Mouse (Mus musculus): ENCODE results near the gene Rapgef5. TPM values are rescaled to one million over a fixed set of nuclear protein-coding genes. Genes with fewer than 3 reads are reported as not detected.
A peak's percentile ranks its signal among the peaks of the same experiment; 100 is the strongest.

Gene Rapgef5
- total and polyA plus RNA-seq, 3 experiments = 4.2 to 6.8 (median 4.8) TPM

DNA sequence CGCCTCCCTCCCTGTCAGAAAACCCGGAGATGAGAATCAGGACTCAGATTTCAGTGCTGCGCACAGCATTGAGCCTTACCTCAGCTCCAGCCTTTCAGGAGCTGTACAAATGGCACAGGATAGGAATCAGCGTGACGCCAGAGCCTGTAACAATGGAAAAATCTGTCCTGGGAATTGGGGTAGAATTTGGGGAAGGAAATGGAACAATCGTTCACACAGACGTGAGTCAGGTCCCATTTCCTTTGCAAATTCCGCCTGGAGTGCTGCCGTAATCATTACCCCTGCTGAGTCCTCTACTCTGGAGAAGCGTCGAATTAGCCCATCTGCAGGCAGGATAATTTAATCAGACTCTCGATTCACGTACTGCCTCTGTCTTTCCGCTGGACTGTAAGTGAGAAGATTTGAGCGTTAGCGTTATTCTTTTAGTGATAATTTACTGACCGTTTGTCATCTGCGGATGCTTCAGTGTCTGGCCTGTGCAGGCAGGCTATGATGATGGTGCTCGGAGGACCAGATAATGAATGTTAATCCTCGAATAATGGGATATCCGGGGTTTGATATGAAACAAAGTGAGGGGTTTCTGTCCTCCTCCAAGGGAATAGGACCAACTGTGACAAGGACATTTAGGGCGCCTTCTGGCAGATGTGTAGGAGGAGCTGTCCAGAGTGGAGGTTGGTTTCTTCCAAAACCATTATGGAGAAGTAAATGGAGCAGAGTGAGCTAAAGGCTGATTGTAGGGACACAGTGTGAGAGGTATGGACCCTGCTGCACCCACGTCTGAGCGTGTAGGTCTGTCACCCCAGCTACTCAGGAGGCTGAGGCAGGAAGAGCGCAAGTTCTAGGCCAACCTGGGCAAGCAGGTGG is 235.5 kb downstream of the Rapgef5 start:
- H3K9me3 ChIP-seq (replicated peaks; ENCODE audit: low read length) = no peaks in the 10 kb centered on the region
- peaks cover 0 to 62% of the 10 kb centered on the region in 2 experiments for H3K36me3 ChIP-seq (replicated peaks in 1 of 2; ENCODE audit: control insufficient read depth in 1 of 2, insufficient read depth in 1 of 2, low read length in 1 of 2)
- in situ Hi-C loops (cut with MboI; ENCODE audit: low pct_ligation_motif_present, low pct_unique_long_range_greater_than_20kb, low sequenced_read_pairs) = no loop called here
- H3K27me3 ChIP-seq (replicated peaks) = no peaks in the 10 kb centered on the region
- no peak for TF ChIP-seq E2F4 (IDR thresholded peaks at IDR 0.05; ENCODE audit: insufficient replicate concordance, low read depth, low read length)
- no peak for TF ChIP-seq MYC (IDR thresholded peaks at IDR 0.05; ENCODE audit: low read depth, low read length)
- TF ChIP-seq SIN3A (IDR thresholded peaks at IDR 0.05; ENCODE audit: low read length) = no peak
- no peak for TF ChIP-seq RAD21 (IDR thresholded peaks at IDR 0.05; ENCODE audit: low read depth, low read length)
- TF ChIP-seq BHLHE40 (IDR thresholded peaks at IDR 0.05; ENCODE audit: low read depth, low read length) = no peak
- no peak for TF ChIP-seq NELFE (IDR thresholded peaks at IDR 0.05; ENCODE audit: low read depth, low read length)
- no peak for TF ChIP-seq MXI1 (IDR thresholded peaks at IDR 0.05; ENCODE audit: low read depth, low read length)
- no peak for TF ChIP-seq NRF1 (IDR thresholded peaks at IDR 0.05; ENCODE audit: low read depth, low read length)
- TF ChIP-seq PAX5 (IDR thresholded peaks at IDR 0.05; ENCODE audit: low read length) = no peak
- no peak for TF ChIP-seq USF2 (conservative IDR thresholded peaks at IDR 0.05; ENCODE audit: low read depth, low read length)
- TF ChIP-seq MAZ (IDR thresholded peaks at IDR 0.05; ENCODE audit: low read depth, low read length) = no peak
- no peak for TF ChIP-seq CHD1 (IDR thresholded peaks at IDR 0.05; ENCODE audit: low read depth, low read length)
- no peak for TF ChIP-seq CTCF (conservative IDR thresholded peaks at IDR 0.05 in 1 of 2, IDR thresholded peaks at IDR 0.05 in 1 of 2; ENCODE audit: low read depth in 2 of 2, low read length in 2 of 2)
- no peak for TF ChIP-seq RCOR1 (conservative IDR thresholded peaks at IDR 0.05; ENCODE audit: low read depth, low read length)
- no peak for TF ChIP-seq POLR2A (IDR thresholded peaks at IDR 0.05; ENCODE audit: low read depth, low read length)
- no peak for TF ChIP-seq JUN (IDR thresholded peaks at IDR 0.05; ENCODE audit: insufficient read depth, low read depth, low read length)
- H3K4me3 ChIP-seq (replicated peaks in 1 of 3; ENCODE audit: low read depth in 2 of 3, low read length in 2 of 3, poor library complexity in 1 of 3) = no peak overlapping the region
- dilution Hi-C loops (cut with MboI; ENCODE audit: extremely low pct_ligation_motif_present, extremely low pct_unique_long_range_greater_than_20kb, low sequenced_read_pairs) = no loop called here
- H3K4me2 ChIP-seq (ENCODE audit: insufficient read depth, low read depth, poor library complexity, severe bottlenecking) = no peak overlapping the region
- no peak overlapping the region for H3K27ac ChIP-seq (ENCODE audit: insufficient read depth, low read depth)
- no peak for DNase-seq (ENCODE audit: extremely low read depth)
- no peaks in the 10 kb centered on the region for H3K79me2 ChIP-seq (replicated peaks; ENCODE audit: control insufficient read depth, extremely low read depth, insufficient read depth, poor library complexity, severe bottlenecking)
- no peak overlapping the region for H3K9ac ChIP-seq (ENCODE audit: insufficient read depth, low read depth)
- H3K4me1 ChIP-seq (ENCODE audit: control insufficient read depth in 1 of 2, insufficient read depth in 2 of 2) = no peaks in the 10 kb centered on the region

DNA sequence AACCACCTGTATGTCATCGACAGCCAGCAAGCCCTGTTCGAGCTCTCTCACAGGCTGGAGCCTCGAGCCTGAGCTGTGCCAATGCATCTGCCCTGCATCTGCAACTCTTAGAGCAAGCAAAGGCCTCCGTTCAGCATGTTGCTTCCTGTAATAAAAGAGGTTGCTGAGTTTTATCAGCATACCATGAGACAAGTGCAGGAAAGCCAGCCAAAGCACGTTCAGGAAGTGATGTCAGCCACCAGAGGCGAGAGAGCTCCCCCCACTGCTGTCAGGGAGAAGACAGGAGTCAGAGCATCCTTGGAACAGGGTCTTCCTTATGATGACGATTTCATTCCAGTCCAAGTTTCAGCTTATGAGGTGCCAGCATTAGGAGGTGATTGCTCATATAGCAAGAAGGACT is 239.7 kb downstream of the Rapgef5 start:
- H3K4me2 ChIP-seq (ENCODE audit: insufficient read depth, low read depth, poor library complexity, severe bottlenecking) = no peak overlapping the region
- in situ Hi-C loops (cut with MboI; ENCODE audit: low pct_ligation_motif_present, low pct_unique_long_range_greater_than_20kb, low sequenced_read_pairs) = no loop called here
- H3K79me2 ChIP-seq (replicated peaks; ENCODE audit: control insufficient read depth, extremely low read depth, insufficient read depth, poor library complexity, severe bottlenecking) = no peaks in the 10 kb centered on the region
- no peak overlapping the region for H3K4me3 ChIP-seq (replicated peaks in 1 of 3; ENCODE audit: low read depth in 2 of 3, low read length in 2 of 3, poor library complexity in 1 of 3)
- TF ChIP-seq TBP (conservative IDR thresholded peaks at IDR 0.05; ENCODE audit: low read depth, low read length) = no peak
- TF ChIP-seq MYC (IDR thresholded peaks at IDR 0.05; ENCODE audit: low read depth, low read length) = no peak
- no peak for TF ChIP-seq ZC3H11A (IDR thresholded peaks at IDR 0.05; ENCODE audit: low read depth, low read length)
- TF ChIP-seq GABPA (IDR thresholded peaks at IDR 0.05; ENCODE audit: insufficient replicate concordance, low read depth, low read length) = no peak
- TF ChIP-seq MXI1 (IDR thresholded peaks at IDR 0.05; ENCODE audit: low read depth, low read length) = no peak
- TF ChIP-seq ELF1 (IDR thresholded peaks at IDR 0.05; ENCODE audit: low read depth, low read length) = no peak
- TF ChIP-seq RAD21 (IDR thresholded peaks at IDR 0.05; ENCODE audit: low read depth, low read length) = peak; percentile 13
- TF ChIP-seq CTCF (conservative IDR thresholded peaks at IDR 0.05 in 1 of 2, IDR thresholded peaks at IDR 0.05 in 1 of 2; ENCODE audit: low read depth in 2 of 2, low read length in 2 of 2) = 0 out of 4 replicates have a peak, but pooled peaks of 1 of the 2 experiments have one; percentile 3
- no peak for TF ChIP-seq MAFK (IDR thresholded peaks at IDR 0.05; ENCODE audit: insufficient replicate concordance, low read length)
- DNase-seq (ENCODE audit: extremely low read depth) = no peak
- H3K4me1 ChIP-seq (ENCODE audit: control insufficient read depth in 1 of 2, insufficient read depth in 2 of 2) = no peaks in the 10 kb centered on the region
- no peaks in the 10 kb centered on the region for H3K9me3 ChIP-seq (replicated peaks; ENCODE audit: low read length)
- H3K27ac ChIP-seq (ENCODE audit: insufficient read depth, low read depth) = no peak overlapping the region
- dilution Hi-C loops (cut with MboI; ENCODE audit: extremely low pct_ligation_motif_present, extremely low pct_unique_long_range_greater_than_20kb, low sequenced_read_pairs) = no loop called here
- no peak overlapping the region for H3K9ac ChIP-seq (ENCODE audit: insufficient read depth, low read depth)
- peaks cover 0 to 52% of the 10 kb centered on the region in 2 experiments for H3K36me3 ChIP-seq (replicated peaks in 1 of 2; ENCODE audit: control insufficient read depth in 1 of 2, insufficient read depth in 1 of 2, low read length in 1 of 2)
- H3K27me3 ChIP-seq (replicated peaks) = no peaks in the 10 kb centered on the region

All from CH12.LX (cell line).